Mouse (Mus musculus): Measurements from ENCODE around the gene Hivep3.
A peak's percentile ranks its signal among the peaks of the same experiment; 100 is the strongest.

The Hivep3 gene

GRCm38 (mm10) chr4:119977817-119978491 is 244.4 kb downstream of the Hivep3 start:
- DNase-seq (ENCODE audit: low read depth): no peak

DNA sequence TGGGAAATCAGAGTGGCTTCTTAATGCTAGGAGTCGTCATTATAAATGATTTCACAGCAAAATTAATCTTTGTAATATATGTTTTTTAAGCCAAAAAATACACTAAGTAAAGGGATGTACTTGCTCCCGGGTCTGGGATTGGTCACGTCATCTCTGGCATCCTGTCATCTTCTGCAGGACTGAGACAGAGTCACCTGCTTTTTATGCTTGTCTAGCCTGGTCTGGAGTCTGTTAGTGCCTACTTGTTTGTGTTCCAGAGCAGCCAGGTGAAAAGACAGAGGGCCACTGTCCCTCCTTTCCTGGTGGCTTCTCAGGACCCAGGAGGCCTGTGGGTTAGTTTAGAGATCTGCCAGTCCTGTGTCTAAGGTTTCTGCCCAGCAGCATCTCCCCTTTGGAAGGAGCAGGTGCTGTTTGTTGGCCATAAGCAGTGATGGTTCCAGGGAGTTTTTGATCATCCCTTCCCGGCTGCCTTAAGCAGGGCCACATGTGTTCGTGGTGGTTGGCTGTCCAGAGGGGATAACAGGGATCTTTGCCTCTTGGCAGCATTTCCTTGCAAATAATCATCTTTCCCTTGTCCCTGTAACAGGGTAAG is 245.8 kb downstream of the Hivep3 start:
- DNase-seq (ENCODE audit: low read depth): no peak

DNA sequence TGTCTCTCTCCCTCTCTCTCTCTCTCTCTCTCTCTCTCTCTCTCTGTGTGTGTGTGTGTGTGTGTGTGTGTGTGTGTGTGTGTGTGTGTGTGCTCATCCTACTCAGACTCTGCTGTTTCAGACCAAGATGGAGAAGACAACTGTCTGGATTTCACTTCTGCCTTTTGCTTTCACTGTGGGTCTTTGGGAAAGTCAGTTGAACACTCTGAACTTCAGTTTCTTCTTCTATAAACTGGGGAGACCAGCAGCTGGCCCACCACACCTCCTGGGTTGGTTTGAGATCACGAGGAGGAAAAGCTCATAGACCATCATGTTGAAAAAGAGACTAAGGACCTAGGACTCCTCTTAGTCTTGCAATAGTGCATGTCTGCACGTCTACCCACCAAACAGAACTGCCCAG is 246.3 kb downstream of the Hivep3 start:
- DNase-seq (ENCODE audit: low read depth): no peak

- no peak for DNase-seq (ENCODE audit: low read depth)
Measured at GRCm38 (mm10) chr4:119981047-119981720, 247.6 kb downstream of the Hivep3 start.

DNA sequence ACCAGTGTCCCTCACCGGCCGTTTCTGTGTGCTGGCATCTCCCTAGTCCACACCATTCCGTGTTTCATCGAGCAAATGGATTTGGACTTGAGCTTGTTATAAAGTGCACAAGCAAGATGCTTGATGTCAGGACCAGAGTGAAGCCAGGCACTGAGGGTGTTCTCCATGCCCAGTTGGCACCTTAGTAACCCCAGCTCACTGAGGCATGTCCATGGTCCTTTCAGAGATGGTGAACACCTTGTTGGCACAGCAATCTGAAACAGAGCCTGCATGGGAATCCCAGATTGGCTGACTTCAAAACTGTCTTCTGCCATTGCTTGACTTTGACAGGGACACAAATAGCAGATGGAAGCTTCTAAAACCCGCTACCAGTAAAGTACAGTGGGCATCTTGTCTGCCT is 252.5 kb downstream of the Hivep3 start:
- no peak for DNase-seq (ENCODE audit: low read depth)

- DNase-seq (ENCODE audit: low read depth): no peak
Measured at GRCm38 (mm10) chr4:119986580-119987291, 253.2 kb downstream of the Hivep3 start.

DNA sequence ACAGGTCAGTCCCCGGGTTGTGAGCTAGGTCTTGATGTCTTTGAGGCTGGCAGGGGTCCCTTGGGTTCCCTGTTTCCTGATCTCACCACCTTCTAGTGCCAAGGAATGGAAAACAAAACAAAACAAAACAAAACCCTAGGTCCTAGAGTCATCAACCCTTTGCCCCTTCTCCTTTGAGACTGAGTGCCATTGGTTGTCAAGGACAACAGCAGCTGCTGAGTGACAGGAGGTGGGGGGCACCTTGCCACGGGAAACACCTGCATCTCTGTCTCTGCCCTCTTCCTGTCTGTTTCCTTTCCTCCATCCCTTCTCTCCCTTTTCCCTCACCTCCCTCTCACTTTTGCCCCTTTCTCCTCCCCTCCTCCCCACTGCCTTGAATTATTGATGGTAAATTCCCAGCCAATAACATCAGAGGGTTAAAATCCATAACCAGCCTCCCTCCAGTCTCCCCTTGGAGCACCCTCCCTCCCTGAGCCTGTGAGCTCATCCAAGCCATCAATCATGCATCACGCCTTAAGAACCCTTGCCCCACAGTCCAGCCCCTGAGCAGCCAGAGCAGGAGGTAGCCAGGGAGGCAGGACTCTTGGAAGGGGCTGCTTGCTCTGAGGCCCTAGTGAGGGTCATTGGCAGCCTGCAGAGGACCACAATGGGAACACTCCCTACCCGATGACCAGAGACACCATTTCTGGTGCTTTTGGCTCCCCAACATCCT is 253.9 kb downstream of the Hivep3 start:
- no peak for DNase-seq (ENCODE audit: low read depth)

DNA sequence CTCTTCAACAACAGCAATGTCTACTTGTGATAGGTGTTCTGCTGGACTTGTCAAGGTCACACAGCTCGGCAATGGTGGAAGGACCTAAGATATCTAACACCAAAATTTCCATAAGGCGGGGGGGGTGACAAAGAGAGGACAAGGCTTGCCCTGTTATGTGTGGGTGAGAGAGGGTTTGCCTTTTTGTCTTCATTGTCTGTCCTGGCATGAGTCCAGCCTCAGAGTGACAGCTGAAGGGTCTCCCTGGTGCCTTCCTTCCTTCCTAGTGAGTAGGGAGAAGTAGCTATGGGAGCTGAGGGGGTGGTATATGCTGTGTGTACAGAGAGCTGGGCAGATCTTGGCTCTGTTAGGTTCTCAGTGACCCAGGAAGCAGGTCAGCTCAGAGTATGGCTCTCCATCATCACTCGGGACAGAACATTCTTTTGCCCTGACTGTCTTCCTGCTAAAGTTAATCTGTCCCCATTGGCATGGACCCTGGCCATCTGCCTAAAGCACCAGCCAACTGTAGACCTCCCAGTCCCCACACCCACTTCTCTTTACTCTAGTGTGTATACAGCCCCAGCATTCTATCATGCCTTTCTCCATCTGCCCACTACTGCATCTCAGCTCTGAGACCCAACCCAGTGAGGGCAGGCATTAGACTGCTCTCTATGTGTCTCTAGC is 255.6 kb downstream of the Hivep3 start:
- DNase-seq (ENCODE audit: low read depth): no peak

- DNase-seq (ENCODE audit: low read depth): no peak
Measured at GRCm38 (mm10) chr4:119990346-119990745, 256.8 kb downstream of the Hivep3 start.

- DNase-seq (ENCODE audit: low read depth): no peak
Measured at GRCm38 (mm10) chr4:119990841-119991240, 257.3 kb downstream of the Hivep3 start.

GRCm38 (mm10) chr4:119991758-119992157 is 258.2 kb downstream of the Hivep3 start:
- DNase-seq (ENCODE audit: low read depth): no peak

DNA sequence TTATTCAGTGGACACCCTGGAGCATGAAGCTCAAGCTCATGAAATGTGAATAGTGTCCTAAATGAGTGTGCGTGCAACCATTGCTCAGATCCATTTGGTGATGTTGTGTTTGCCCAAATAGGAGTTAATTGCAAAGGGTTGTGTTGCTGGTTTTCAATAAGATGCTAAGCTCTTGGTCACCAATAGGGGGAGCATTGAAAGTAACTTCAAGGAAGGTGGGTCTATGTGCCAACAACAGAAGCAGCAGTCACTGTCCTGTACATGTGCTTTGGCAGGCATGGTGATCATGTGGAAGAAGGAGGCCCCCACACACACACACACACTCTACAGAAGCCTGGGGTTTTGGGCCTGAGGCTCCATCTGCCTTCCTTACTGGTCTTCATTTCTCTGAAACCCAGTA is 262.8 kb downstream of the Hivep3 start:
- peak; percentile 32 for DNase-seq (ENCODE audit: low read depth)

- DNase-seq (ENCODE audit: low read depth): no peak
Measured at GRCm38 (mm10) chr4:119997351-119997750, 263.8 kb downstream of the Hivep3 start.

- no peak for DNase-seq (ENCODE audit: low read depth)
Measured at GRCm38 (mm10) chr4:119998911-119999310, 265.3 kb downstream of the Hivep3 start.

GRCm38 (mm10) chr4:120000881-120001280 is 267.3 kb downstream of the Hivep3 start:
- no peak for DNase-seq (ENCODE audit: low read depth)

GRCm38 (mm10) chr4:120003006-120003405 is 269.4 kb downstream of the Hivep3 start:
- no peak for DNase-seq (ENCODE audit: low read depth)

GRCm38 (mm10) chr4:120006046-120006445 is 272.5 kb downstream of the Hivep3 start:
- no peak for DNase-seq (ENCODE audit: low read depth)

DNA sequence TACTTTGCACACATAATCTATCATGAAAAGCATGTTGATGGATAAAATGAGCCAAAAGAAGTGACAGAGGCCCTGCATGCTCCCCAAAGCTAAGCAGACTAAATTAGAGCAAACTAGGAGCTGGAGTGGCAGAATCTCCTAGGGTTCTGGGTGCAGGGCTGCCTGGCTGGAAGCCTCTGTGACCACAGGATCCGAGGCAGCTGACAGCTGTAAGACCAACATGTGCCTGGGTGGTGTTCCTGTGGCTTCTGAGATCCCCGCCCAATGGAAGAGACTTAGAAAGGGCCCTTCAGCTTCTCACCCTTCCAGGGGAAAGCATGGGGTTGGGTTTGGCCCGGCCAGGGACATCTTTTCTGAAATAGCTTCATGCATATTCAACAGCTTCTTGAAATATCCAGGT is 274.3 kb downstream of the Hivep3 start:
- no peak for DNase-seq (ENCODE audit: low read depth)

DNA sequence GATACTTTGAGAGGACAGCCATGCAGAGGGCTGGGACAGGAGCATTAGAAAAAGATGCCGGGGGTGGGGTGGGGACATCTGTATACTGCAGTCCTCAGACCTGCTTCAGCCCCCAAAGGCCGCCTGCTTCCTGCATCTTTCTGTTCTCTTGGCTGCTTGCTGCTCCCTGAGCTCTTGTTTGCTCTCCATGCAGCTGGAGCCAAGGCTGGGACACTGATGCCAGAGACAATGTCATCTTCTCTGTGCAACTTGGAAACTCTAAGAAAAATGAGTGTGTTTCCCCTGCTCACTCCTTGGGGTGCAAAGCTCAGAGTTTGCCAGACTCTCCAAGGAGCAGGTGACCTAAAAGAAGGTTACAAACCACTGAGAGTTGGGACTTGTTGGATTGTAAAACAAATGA is 275.6 kb downstream of the Hivep3 start:
- no peak for DNase-seq (ENCODE audit: low read depth)

- DNase-seq (ENCODE audit: low read depth): no peak
Measured at GRCm38 (mm10) chr4:120011788-120012187, 278.2 kb downstream of the Hivep3 start.

DNA sequence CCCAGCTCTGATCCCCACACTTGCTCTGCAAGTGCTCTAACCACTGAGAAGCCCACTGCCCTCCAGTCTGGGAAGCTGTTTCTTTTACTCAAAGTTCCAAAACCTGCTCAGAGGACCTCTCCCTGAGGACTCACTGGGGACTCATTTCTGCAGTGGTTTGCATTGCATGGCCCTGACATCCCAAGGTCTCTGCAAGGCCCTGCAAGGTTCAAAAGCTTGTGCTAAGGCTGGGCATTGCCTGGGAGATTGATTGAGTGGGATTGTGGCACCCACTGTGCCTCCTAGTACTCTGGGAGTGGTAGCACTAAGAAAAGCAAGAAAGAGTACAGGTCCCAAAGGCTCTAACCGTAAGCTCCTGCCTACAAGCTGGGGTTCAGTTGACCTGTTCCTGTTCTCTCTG is 279.3 kb downstream of the Hivep3 start:
- DNase-seq (ENCODE audit: low read depth): no peak

DNA sequence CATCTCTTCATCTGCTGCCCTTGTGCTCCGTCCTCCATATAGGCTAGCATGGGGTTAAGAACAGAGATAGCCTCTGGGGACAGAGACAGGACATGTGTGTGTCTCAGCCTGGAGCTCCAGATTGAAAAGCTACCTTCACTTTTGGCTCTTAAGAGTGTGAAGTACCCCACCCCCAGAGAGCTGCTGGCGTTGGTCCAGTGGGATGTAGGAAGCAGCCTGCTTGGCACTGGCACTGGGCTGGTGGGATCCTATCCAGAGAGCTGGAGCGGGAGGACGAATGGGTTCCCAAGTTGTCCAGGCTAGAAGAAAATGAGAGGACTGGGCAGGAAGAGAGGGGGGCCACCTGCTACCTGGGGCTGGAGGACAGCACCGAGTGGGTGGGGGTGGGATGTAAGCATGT is 284.8 kb downstream of the Hivep3 start:
- DNase-seq (ENCODE audit: low read depth): no peak

All from induced T-regulatory cell, adult 2 months (primary cell).